Mouse (Mus musculus) frontal cortex, adult 2 months (tissue): ENCODE data around the gene Gm14214. TPM values are rescaled to one million over a fixed set of nuclear protein-coding genes. Genes with fewer than 3 reads are reported as not detected.

Source experiments
- DNase-seq, 2 experiments: peaks; one replicate each; pipeline ENCODE4 v3.0.0; 2022; ENCODE audit warnings: low spot score in 1 of 2; ENCODE audit errors: extremely low spot score in 1 of 2
- polyA plus RNA-seq: library from polyadenylated mRNA; depleted of rRNA; stranded (reverse); fragments of >200 nt; gene quantifications from 2 replicates; pipeline ENCODE4 v1.2.3, GENCODE M21; 2012

Gene Gm14214
- polyA plus RNA-seq, 1 experiment = not detected

GRCm38 (mm10) chr2:154779648-154780047 lies 9.8 kb upstream of the Gm14214 start:
- DNase-seq = no peak

GRCm38 (mm10) chr2:154776496-154776895 lies 6.7 kb upstream of the Gm14214 start:
- DNase-seq = no peak

DNA sequence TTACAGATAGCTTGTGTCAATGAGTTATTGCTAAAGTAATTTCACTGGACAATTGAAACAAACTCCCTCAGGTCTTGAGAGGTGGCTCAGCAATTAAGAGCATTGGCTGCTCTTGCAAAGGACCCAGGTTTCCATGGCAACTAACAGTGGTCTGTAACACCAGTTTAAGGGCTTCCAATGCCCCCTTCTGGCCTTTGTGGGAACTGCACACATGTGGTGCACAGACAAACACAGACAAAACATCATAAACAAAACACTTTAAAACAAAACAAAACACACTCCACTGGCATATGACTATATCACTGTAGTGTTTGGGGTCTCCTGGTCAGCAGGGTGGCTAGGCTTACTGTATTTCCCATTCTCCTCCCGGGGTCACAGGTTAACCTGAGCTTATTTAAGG lies 4.2 kb upstream of the Gm14214 start:
- DNase-seq = no peak

- DNase-seq = no peak
These were observed 1.8 kb upstream of the Gm14214 start for GRCm38 (mm10) chr2:154771604-154772003.

DNA sequence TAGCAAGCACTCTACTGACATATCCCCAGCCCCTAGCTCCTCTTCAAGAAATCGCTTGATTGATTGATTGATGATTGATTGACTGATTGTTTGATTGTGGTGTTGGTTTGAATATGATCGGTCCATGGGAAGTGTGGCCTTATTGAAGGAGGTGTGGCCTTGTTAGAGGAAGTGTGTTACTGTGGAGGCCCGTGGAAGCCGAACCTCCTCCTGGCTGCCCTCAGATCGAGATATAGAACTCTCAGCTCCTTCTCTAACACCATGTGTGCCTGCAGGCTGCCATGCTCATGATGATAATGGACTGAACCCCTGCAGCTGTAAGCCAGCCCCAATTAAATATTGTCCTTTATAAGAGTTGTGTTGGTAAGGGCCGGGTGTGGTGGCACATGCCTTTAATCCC lies 2.8 kb downstream of the Gm14214 start:
- no peak for DNase-seq

- no peak for DNase-seq
These were observed 4.2 kb downstream of the Gm14214 start for GRCm38 (mm10) chr2:154765554-154766008.

DNA sequence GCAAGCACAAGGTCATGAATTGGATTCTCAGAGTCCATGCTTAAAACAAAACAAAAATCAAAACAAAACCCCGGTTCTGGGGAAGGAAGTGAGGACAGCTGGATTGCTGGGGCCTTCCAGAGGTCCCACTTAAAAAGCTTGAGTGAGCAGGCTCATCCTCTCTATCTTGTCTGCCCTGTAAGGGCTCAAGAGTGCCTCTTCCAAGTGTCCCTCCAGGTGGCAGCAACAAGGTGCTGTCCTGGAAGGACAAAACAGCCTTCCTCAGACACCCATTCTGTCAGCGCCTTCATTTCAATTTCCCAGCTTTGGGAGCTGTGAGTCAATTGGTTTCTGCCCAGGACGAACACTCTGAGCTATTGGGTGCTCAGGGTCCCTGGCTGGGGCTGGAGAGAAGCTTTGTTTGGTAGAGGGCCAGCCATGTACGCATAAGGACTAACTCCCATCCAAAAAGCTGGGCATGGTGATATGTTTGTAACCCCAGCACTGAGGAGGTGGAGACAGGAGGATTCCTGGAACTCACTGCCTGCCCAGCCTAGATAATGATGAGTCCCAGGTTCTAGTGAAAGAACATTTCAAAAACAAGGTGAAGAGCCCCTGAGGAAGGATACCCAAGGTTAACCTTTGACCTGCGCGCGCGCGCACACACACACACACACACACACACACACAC lies 4.9 kb downstream of the Gm14214 start:
- DNase-seq = no peak

DNA sequence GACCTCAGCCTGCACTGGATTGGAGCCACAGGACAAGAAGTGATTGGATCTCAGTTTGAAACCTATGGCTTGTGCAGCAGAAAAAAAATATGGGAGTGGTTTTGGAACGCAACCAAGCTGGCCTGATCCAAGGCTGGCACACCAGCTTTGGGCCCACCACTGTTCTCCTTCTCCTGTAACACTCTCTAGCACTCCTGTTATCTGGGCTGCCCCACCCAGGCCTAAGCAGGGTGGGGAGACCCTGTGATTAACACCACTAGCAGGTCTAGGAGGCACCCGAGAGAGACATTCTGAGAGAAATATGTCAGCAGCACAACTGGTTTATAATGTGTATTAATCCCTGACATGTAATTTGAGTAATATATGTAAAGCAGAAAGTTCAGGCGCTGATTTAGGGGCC lies 6.6 kb downstream of the Gm14214 start:
- no peak for DNase-seq

DNA sequence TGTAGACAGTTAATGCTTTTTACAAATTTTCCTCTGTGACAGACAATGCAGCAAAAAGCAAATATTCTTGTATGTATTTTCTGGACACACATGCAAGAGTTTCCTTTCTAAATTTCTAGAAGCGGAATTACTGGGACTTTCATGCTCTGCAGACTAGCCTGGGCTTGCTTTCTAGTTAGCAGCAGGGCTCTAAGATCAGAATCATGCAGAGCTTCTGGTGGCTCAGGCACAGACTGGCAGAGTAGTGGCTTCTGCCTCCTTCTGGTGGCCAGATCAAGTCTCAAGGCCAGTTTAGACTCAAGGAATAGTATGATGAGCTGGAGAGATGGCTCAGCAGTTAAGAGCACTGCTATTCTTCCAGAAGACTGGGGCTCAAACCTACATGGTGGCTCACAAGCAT lies 11.4 kb downstream of the Gm14214 start:
- no peak for DNase-seq

DNA sequence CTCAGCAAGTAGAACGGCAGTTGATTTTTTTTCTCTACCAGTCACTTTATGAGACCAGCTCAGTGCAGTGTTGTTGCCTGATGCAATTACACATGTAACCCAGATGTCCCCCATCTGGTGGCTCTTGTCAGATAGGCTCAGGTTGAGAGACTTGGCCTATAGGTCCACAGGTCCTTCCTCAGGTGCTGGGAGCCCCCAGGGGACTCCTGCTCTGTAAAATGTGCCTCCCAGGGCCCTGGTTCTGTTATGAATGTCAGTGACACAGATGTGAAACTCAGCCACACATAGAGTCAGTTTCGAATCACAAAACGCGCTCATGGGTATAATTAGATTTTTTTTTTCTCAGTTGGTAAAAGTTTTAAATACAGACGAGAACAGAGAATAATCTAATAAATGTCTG lies 12.1 kb downstream of the Gm14214 start:
- no peak for DNase-seq

DNA sequence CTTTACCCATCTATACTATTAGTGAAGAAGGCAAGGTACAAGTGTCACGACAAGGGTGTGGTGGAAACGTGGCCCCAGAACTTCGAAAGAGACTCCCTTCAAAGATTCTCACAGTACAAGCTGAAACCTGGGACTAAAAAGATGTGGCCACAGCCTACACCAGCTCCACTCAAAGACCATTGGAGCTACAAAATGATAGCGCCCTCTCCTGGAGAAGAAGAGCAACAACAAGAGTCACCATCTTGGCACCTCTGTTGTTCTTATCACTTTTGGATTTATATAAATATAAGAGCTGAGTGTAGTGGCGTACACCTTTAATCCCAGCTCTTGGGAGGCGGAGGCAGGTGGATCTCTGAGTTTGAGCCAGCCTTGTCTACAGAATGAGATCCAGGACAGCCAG lies 14.0 kb downstream of the Gm14214 start:
- no peak for DNase-seq

GRCm38 (mm10) chr2:154754068-154754560 lies 15.7 kb downstream of the Gm14214 start:
- no peak for DNase-seq

- DNase-seq = no peak
These were observed 17.9 kb downstream of the Gm14214 start for GRCm38 (mm10) chr2:154751924-154752323.

- peak in 1 of 2 experiments; percentile 10 for DNase-seq
These were observed 20.5 kb downstream of the Gm14214 start for GRCm38 (mm10) chr2:154749046-154750036.

GRCm38 (mm10) chr2:154748383-154748782 lies 21.4 kb downstream of the Gm14214 start:
- DNase-seq = no peak

DNA sequence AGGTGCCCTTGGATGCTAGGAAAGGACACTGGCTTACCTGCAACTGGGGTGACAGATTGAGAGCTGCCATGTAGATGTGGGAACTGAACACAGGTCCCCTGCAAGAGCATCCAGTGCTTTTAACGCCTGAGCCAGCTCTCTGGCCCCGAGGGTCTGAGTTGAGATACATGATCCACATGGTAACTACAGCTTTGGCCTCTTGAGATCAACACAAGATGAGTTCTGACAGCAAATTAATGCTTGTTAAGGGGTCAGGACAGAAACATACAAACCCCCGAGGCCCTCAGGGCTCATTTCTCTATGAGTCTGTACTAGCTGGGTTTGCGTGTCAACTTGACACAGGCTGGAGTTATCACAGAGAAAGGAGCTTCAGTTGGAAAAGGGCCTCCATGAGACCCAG lies 25.9 kb downstream of the Gm14214 start:
- DNase-seq = no peak

GRCm38 (mm10) chr2:154742911-154743819 lies 26.7 kb downstream of the Gm14214 start:
- DNase-seq = no peak

DNA sequence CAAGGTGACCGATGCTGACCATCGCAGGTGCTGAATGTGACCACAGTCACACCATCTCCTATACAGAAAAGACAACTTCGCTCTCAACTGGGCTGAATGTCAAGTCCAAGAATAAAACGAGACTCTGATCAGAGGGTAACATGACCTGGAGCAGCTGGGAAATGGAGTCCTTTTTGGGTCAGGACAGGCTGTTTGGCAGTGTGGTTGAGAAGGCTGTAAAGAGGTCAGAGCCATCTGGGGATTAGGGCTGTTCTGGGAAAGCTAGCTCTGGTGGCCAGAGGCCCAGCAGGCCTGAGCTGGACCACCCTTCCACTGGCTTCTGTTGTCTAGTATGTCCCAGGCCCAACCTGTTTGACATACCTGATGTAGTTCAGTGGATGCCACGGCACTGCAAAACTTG lies 31.2 kb downstream of the Gm14214 start:
- no peak for DNase-seq

DNA sequence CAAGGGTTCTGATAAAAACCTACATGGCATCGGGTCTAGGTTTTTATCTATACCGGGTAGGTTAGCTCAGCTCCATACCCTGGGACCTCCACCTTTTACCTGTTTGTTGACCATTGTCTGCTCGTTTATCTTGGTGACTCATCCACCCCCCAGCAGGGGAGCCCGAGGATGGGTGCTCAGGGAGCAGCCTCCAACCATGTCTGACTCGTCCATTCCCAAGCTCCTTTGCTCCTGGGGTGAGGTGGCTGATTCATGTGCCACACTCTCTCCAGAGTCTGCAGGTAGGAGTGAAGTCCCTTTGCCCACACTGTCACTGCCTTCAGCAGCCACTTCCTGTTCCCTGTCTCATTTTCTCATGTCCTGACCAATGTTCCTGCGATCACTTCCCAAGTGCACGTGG lies 33.8 kb downstream of the Gm14214 start:
- no peak for DNase-seq

- no peak for DNase-seq
These were observed 34.4 kb downstream of the Gm14214 start for GRCm38 (mm10) chr2:154735416-154735815.
